Mouse (Mus musculus): ENCODE measurements around the gene Tshz2. TPM values are rescaled to one million over a fixed set of nuclear protein-coding genes. Genes with fewer than 3 reads are reported as not detected.

The Tshz2 gene
- polyA plus RNA-seq, 1 experiment from 2014 or later = 12.0 TPM

DNA sequence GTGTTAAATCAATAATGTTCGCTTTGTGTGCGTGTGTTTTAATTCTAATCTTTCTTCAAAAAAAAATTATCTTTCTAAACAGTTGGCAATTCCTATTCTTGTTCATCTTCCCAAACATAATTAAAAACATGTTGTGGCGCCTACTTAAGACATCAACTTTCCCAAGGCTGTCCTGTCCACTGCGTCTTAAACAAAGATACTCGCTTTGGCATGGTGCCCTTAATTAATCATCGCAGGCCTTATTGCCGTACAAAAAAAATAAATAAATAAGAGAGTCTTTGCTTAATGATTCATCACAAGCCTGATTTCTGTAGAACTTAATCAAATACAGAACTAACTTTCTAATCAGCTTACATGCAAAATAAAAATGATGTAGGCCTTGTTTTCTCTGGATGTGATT, 385.1 kb downstream of the Tshz2 start:
- Histone ChIP-seq H3K27ac (ENCODE audit: low read length) (no peak overlapping the region), H3K27me3 (replicated peaks; ENCODE audit: control insufficient read depth, insufficient read depth, low read length) (no peaks in the 10 kb centered on the region), H3K9ac (replicated peaks; ENCODE audit: low read depth, low read length) (no peak overlapping the region), H3K9me3 (ENCODE audit: control insufficient read depth, low read length) (no peaks in the 10 kb centered on the region), H3K4me2 (ENCODE audit: low read length) (no peak overlapping the region), H3K36me3 (ENCODE audit: control insufficient read depth, insufficient read depth) (no peaks in the 10 kb centered on the region), H3K4me1 (replicated peaks; ENCODE audit: control insufficient read depth, insufficient read depth, low read length) (0 out of 2 replicates have a peak, but pooled peaks cover 3% of the 10 kb centered on the region), H3K4me3 (replicated peaks; ENCODE audit: low read length) (no peak overlapping the region)
- WGBS = 52% methylated on average over 7 of the region's 7 CpGs
- no peak for ATAC-seq

DNA sequence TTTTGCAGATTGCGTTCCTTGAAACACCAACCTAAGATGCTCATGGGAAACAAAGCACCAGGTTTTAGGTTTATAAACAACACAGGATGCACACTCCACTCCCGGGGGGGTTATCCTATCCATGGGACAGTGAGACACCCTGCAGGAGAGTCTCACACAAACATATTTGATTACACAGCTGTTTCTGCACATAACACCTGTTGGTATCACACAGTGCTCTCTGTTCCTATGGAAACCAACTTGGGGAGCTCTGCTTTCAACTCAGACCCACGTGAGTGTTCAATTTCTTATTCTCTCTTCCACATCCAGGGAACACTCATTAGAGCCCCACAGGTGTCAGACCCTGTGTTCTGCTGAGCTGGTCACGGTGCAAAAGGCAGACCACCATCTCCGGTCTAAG, 390.1 kb downstream of the Tshz2 start:
- Histone ChIP-seq H3K36me3 (ENCODE audit: control insufficient read depth, insufficient read depth) (no peaks in the 10 kb centered on the region), H3K9me3 (ENCODE audit: control insufficient read depth, low read length) (no peaks in the 10 kb centered on the region), H3K4me3 (replicated peaks; ENCODE audit: low read length) (no peak overlapping the region), H3K27ac (ENCODE audit: low read length) (no peak overlapping the region), H3K4me2 (ENCODE audit: low read length) (no peak overlapping the region), H3K27me3 (replicated peaks; ENCODE audit: control insufficient read depth, insufficient read depth, low read length) (no peaks in the 10 kb centered on the region), H3K9ac (replicated peaks; ENCODE audit: low read depth, low read length) (no peak overlapping the region), H3K4me1 (replicated peaks; ENCODE audit: control insufficient read depth, insufficient read depth, low read length) (no peaks in the 10 kb centered on the region)
- no peak for ATAC-seq
- WGBS = 73% methylated on average over 5 of the region's 5 CpGs

DNA sequence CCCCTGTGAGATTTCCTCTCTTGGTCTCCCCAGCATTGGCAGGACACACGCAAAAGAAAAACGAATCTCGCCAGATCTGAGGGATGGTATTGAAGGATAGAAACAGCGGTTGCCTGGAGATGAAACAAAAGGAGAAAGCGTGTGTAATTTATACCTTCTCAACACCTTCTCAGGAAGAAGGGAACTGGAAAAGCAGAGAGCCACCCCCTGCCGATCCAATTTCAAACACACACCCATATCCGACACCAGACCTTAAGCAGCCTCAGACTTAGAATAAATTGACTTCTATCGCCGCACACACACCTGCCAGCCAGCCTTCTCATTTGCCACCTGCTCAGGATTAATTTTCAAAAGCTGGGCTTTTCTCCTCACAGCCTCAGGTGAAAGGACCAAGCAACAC, 390.9 kb downstream of the Tshz2 start:
- WGBS = 56% methylated on average over 9 of the region's 9 CpGs
- Histone ChIP-seq H3K36me3 (ENCODE audit: control insufficient read depth, insufficient read depth) (no peaks in the 10 kb centered on the region), H3K4me1 (replicated peaks; ENCODE audit: control insufficient read depth, insufficient read depth, low read length) (no peaks in the 10 kb centered on the region), H3K27me3 (replicated peaks; ENCODE audit: control insufficient read depth, insufficient read depth, low read length) (no peaks in the 10 kb centered on the region), H3K9ac (replicated peaks; ENCODE audit: low read depth, low read length) (no peak overlapping the region), H3K4me3 (replicated peaks; ENCODE audit: low read length) (no peak overlapping the region), H3K9me3 (ENCODE audit: control insufficient read depth, low read length) (no peaks in the 10 kb centered on the region), H3K27ac (ENCODE audit: low read length) (no peak overlapping the region), H3K4me2 (ENCODE audit: low read length) (no peak overlapping the region)
- no peak for ATAC-seq

DNA sequence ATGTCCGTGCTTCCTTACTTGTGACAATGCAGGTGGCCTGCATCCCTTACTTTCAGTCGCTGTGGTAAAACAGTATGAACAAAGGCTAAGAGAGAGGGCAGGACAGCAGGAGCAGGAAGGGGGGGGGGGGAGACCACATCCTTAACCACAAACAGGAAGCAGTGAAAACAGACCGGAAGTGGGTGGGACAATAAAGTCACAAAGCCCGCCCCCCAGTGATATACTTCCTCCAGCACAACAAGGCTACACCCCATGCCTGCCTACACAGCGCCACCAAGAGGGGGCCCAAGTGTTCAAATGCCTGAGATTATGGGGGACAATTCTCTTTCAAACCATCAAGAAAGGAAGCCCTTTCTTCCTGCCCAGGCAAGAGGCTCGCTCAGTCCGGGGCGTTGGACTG, 392.1 kb downstream of the Tshz2 start:
- Histone ChIP-seq H3K9me3 (ENCODE audit: control insufficient read depth, low read length) (no peaks in the 10 kb centered on the region), H3K4me3 (replicated peaks; ENCODE audit: low read length) (no peak overlapping the region), H3K27ac (ENCODE audit: low read length) (no peak overlapping the region), H3K4me1 (replicated peaks; ENCODE audit: control insufficient read depth, insufficient read depth, low read length) (no peaks in the 10 kb centered on the region), H3K27me3 (replicated peaks; ENCODE audit: control insufficient read depth, insufficient read depth, low read length) (no peaks in the 10 kb centered on the region), H3K36me3 (ENCODE audit: control insufficient read depth, insufficient read depth) (no peaks in the 10 kb centered on the region), H3K9ac (replicated peaks; ENCODE audit: low read depth, low read length) (no peak overlapping the region), H3K4me2 (ENCODE audit: low read length) (no peak overlapping the region)
- ATAC-seq = no peak
- 91% methylated on average over 8 of the region's 8 CpGs for WGBS

DNA sequence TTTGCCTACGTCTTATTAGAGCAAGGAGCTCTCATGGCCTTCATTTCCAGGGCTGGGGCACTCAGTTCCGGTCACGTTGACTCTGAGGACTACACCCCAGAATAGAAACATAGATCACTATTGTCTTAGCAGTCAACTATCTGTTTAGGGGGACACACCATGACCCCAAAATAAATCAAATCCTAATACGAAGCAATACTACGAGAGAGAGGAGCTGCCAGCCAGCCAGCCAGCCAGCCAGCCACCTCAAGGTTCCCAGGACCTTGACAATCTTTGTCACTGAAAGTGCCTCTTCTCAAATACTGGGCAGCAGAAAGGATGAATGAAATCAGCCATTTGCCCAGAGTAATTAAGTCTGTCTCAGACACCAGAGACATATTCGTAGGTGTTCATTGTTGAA, 393.1 kb downstream of the Tshz2 start:
- WGBS = 94% methylated on average over 6 of the region's 6 CpGs
- ATAC-seq = no peak

DNA sequence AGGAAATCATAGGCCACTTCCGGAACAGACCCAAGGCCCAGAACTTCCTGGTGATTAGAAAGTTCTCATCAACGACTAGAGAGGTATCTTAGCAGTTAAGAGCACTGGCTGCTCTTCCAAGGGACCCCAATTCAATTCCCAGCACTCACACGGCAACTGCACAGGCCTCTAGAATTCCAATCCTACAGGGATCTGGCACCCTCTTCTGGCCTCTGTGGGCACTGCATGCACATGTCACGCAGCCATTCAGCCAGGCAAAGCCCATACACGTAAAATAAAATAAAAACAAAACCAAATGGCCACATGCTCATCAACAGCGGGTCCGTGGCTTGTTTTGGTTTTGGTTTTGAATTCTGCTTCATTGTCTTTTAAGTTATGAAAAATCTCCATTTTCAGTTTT, 395.0 kb downstream of the Tshz2 start:
- no peaks in the 10 kb centered on the region for H3K36me3 ChIP-seq (ENCODE audit: control insufficient read depth, insufficient read depth)
- no peaks in the 10 kb centered on the region for H3K4me1 ChIP-seq (replicated peaks; ENCODE audit: control insufficient read depth, insufficient read depth, low read length)
- no peak overlapping the region for H3K27ac ChIP-seq (ENCODE audit: low read length)
- no peak overlapping the region for H3K9ac ChIP-seq (replicated peaks; ENCODE audit: low read depth, low read length)
- 94% methylated on average over 7 of the region's 7 CpGs for WGBS
- ATAC-seq = no peak
- no peak overlapping the region for H3K4me2 ChIP-seq (ENCODE audit: low read length)
- no peaks in the 10 kb centered on the region for H3K9me3 ChIP-seq (ENCODE audit: control insufficient read depth, low read length)
- no peak overlapping the region for H3K4me3 ChIP-seq (replicated peaks; ENCODE audit: low read length)
- peaks cover 6% of the 10 kb centered on the region; the same call in 1 of the 2 replicates for H3K27me3 ChIP-seq (replicated peaks; ENCODE audit: control insufficient read depth, insufficient read depth, low read length)

More for the DNA sequence above, 393.1 kb downstream of the Tshz2 start:
- H3K9ac ChIP-seq (replicated peaks; ENCODE audit: low read depth, low read length) = no peak overlapping the region
- H3K4me1 ChIP-seq (replicated peaks; ENCODE audit: control insufficient read depth, insufficient read depth, low read length) = no peaks in the 10 kb centered on the region
- H3K4me2 ChIP-seq (ENCODE audit: low read length) = no peak overlapping the region
- H3K36me3 ChIP-seq (ENCODE audit: control insufficient read depth, insufficient read depth) = no peaks in the 10 kb centered on the region
- H3K27me3 ChIP-seq (replicated peaks; ENCODE audit: control insufficient read depth, insufficient read depth, low read length) = no peaks in the 10 kb centered on the region
- H3K27ac ChIP-seq (ENCODE audit: low read length) = no peak overlapping the region
- H3K9me3 ChIP-seq (ENCODE audit: control insufficient read depth, low read length) = no peaks in the 10 kb centered on the region
- H3K4me3 ChIP-seq (replicated peaks; ENCODE audit: low read length) = no peak overlapping the region

- peak; percentile 61 for ATAC-seq
- Histone ChIP-seq H3K4me2 (ENCODE audit: low read length) (peak overlapping the region; percentile 30), H3K9me3 (ENCODE audit: control insufficient read depth, low read length) (no peaks in the 10 kb centered on the region), H3K9ac (replicated peaks; ENCODE audit: low read depth, low read length) (no peak overlapping the region), H3K27me3 (replicated peaks; ENCODE audit: control insufficient read depth, insufficient read depth, low read length) (peaks cover 11% of the 10 kb centered on the region; the same call in 1 of the 2 replicates), H3K4me1 (replicated peaks; ENCODE audit: control insufficient read depth, insufficient read depth, low read length) (no peaks in the 10 kb centered on the region), H3K4me3 (replicated peaks; ENCODE audit: low read length) (0 out of 2 replicates have a peak overlapping the region, but pooled peaks have one; percentile 15), H3K27ac (ENCODE audit: low read length) (no peak overlapping the region), H3K36me3 (ENCODE audit: control insufficient read depth, insufficient read depth) (no peaks in the 10 kb centered on the region)
- WGBS = 20% methylated on average over 20 of the region's 24 CpGs
Observed at GRCm38 (mm10) chr2:170028488-170029303, 395.9 kb downstream of the Tshz2 start.

GRCm38 (mm10) chr2:170029304-170029856, 396.6 kb downstream of the Tshz2 start:
- 73% methylated on average over 10 of the region's 10 CpGs for WGBS
- no peaks in the 10 kb centered on the region for H3K9me3 ChIP-seq (ENCODE audit: control insufficient read depth, low read length)
- no peak overlapping the region for H3K27ac ChIP-seq (ENCODE audit: low read length)
- no peak overlapping the region for H3K4me3 ChIP-seq (replicated peaks; ENCODE audit: low read length)
- H3K36me3 ChIP-seq (ENCODE audit: control insufficient read depth, insufficient read depth) = no peaks in the 10 kb centered on the region
- H3K27me3 ChIP-seq (replicated peaks; ENCODE audit: control insufficient read depth, insufficient read depth, low read length) = peaks cover 15% of the 10 kb centered on the region; the same call in 1 of the 2 replicates
- H3K4me1 ChIP-seq (replicated peaks; ENCODE audit: control insufficient read depth, insufficient read depth, low read length) = no peaks in the 10 kb centered on the region
- H3K9ac ChIP-seq (replicated peaks; ENCODE audit: low read depth, low read length) = no peak overlapping the region
- no peak for ATAC-seq
- H3K4me2 ChIP-seq (ENCODE audit: low read length) = no peak overlapping the region

- Histone ChIP-seq H3K4me2 (ENCODE audit: low read length) (no peak overlapping the region), H3K4me3 (replicated peaks; ENCODE audit: low read length) (no peak overlapping the region), H3K9ac (replicated peaks; ENCODE audit: low read depth, low read length) (no peak overlapping the region), H3K36me3 (ENCODE audit: control insufficient read depth, insufficient read depth) (no peaks in the 10 kb centered on the region), H3K9me3 (ENCODE audit: control insufficient read depth, low read length) (no peaks in the 10 kb centered on the region), H3K4me1 (replicated peaks; ENCODE audit: control insufficient read depth, insufficient read depth, low read length) (peaks cover 3% of the 10 kb centered on the region), H3K27me3 (replicated peaks; ENCODE audit: control insufficient read depth, insufficient read depth, low read length) (peaks cover 25% of the 10 kb centered on the region), H3K27ac (ENCODE audit: low read length) (no peak overlapping the region)
- ATAC-seq = no peak
- 89% methylated on average over 12 of the region's 12 CpGs for WGBS
Observed at GRCm38 (mm10) chr2:170031226-170031625, 398.4 kb downstream of the Tshz2 start.
